Mouse (Mus musculus): Measurements from ENCODE around the gene Hdac8. TPM values are rescaled to one million over a fixed set of nuclear protein-coding genes. Genes with fewer than 3 reads are reported as not detected.

Gene Hdac8
- polyA plus RNA-seq, 1 experiment from 2014 or later, result 7.0 TPM

- no peak overlapping the region for H3K4me3 ChIP-seq
- WGBS, result 85% methylated on average over 5 of the region's 5 CpGs
Measured at GRCm38 (mm10) chrX:102318782-102319181, 186.4 kb downstream of the Hdac8 start.

GRCm38 (mm10) chrX:102311119-102311518 is 194.0 kb downstream of the Hdac8 start:
- Histone ChIP-seq H3K27me3 (replicated peaks) (no peaks in the 10 kb centered on the region), H3K36me3 (no peaks in the 10 kb centered on the region), H3K4me2 (replicated peaks) (no peak overlapping the region), H3K4me3 (no peak overlapping the region), H3K9me3 (no peaks in the 10 kb centered on the region), H3K27ac (no peak overlapping the region), H3K9ac (no peak overlapping the region), H3K4me1 (no peaks in the 10 kb centered on the region)
- ATAC-seq (ENCODE audit: low FRiP score, low read depth), result no peak
- WGBS, result 70% methylated on average over 3 of the region's 3 CpGs

More at GRCm38 (mm10) chrX:102318782-102319181, 186.4 kb downstream of the Hdac8 start:
- no peaks in the 10 kb centered on the region for H3K4me1 ChIP-seq
- no peak overlapping the region for H3K27ac ChIP-seq
- H3K36me3 ChIP-seq, result no peaks in the 10 kb centered on the region
- H3K27me3 ChIP-seq (replicated peaks), result peaks cover 8% of the 10 kb centered on the region; the same call in 1 of the 2 replicates
- no peak overlapping the region for H3K9ac ChIP-seq
- H3K9me3 ChIP-seq, result no peaks in the 10 kb centered on the region
- ATAC-seq (ENCODE audit: low FRiP score, low read depth), result no peak
- no peak overlapping the region for H3K4me2 ChIP-seq (replicated peaks)

GRCm38 (mm10) chrX:102307511-102307910 is 197.6 kb downstream of the Hdac8 start:
- H3K36me3 ChIP-seq, result no peaks in the 10 kb centered on the region
- no peak overlapping the region for H3K4me2 ChIP-seq (replicated peaks)
- H3K4me1 ChIP-seq, result no peaks in the 10 kb centered on the region
- no peak overlapping the region for H3K27ac ChIP-seq
- H3K4me3 ChIP-seq, result no peak overlapping the region
- no peaks in the 10 kb centered on the region for H3K9me3 ChIP-seq
- 73% methylated on average over 5 of the region's 5 CpGs for WGBS
- no peak overlapping the region for H3K9ac ChIP-seq
- H3K27me3 ChIP-seq (replicated peaks), result no peaks in the 10 kb centered on the region; the same call in 1 of the 2 replicates
- ATAC-seq (ENCODE audit: low FRiP score, low read depth), result no peak

GRCm38 (mm10) chrX:102305806-102306205 is 199.4 kb downstream of the Hdac8 start:
- ATAC-seq (ENCODE audit: low FRiP score, low read depth), result no peak
- Histone ChIP-seq H3K9me3 (no peaks in the 10 kb centered on the region), H3K4me2 (replicated peaks) (no peak overlapping the region), H3K27ac (no peak overlapping the region), H3K4me1 (no peaks in the 10 kb centered on the region), H3K4me3 (no peak overlapping the region), H3K9ac (no peak overlapping the region), H3K27me3 (replicated peaks) (no peaks in the 10 kb centered on the region; the same call in 1 of the 2 replicates), H3K36me3 (no peaks in the 10 kb centered on the region)
- 67% methylated on average over 4 of the region's 4 CpGs for WGBS

- H3K4me3 ChIP-seq, result no peak overlapping the region
- H3K36me3 ChIP-seq, result no peaks in the 10 kb centered on the region
- H3K9me3 ChIP-seq, result no peaks in the 10 kb centered on the region
- no peak overlapping the region for H3K4me2 ChIP-seq (replicated peaks)
- no peak for ATAC-seq (ENCODE audit: low FRiP score, low read depth)
- WGBS, result 57% methylated on average over 4 of the region's 4 CpGs
- no peaks in the 10 kb centered on the region for H3K4me1 ChIP-seq
- H3K27me3 ChIP-seq (replicated peaks), result no peaks in the 10 kb centered on the region; the same call in 1 of the 2 replicates
- H3K27ac ChIP-seq, result no peak overlapping the region
- H3K9ac ChIP-seq, result no peak overlapping the region
Measured at GRCm38 (mm10) chrX:102304914-102305313, 200.2 kb downstream of the Hdac8 start.

- Histone ChIP-seq H3K36me3 (no peaks in the 10 kb centered on the region), H3K9ac (no peak overlapping the region), H3K9me3 (no peaks in the 10 kb centered on the region), H3K4me2 (replicated peaks) (no peak overlapping the region), H3K4me3 (no peak overlapping the region), H3K4me1 (no peaks in the 10 kb centered on the region), H3K27me3 (replicated peaks) (no peaks in the 10 kb centered on the region; the same call in 1 of the 2 replicates), H3K27ac (no peak overlapping the region)
- ATAC-seq (ENCODE audit: low FRiP score, low read depth), result no peak
- WGBS, result 50% methylated on average over 3 of the region's 3 CpGs
Measured at GRCm38 (mm10) chrX:102302476-102302875, 202.7 kb downstream of the Hdac8 start.

GRCm38 (mm10) chrX:102284889-102285288 is 220.3 kb downstream of the Hdac8 start:
- Histone ChIP-seq H3K27me3 (replicated peaks) (no peaks in the 10 kb centered on the region), H3K4me3 (no peak overlapping the region), H3K9ac (no peak overlapping the region), H3K4me1 (no peaks in the 10 kb centered on the region), H3K27ac (no peak overlapping the region), H3K9me3 (no peaks in the 10 kb centered on the region), H3K4me2 (replicated peaks) (no peak overlapping the region), H3K36me3 (no peaks in the 10 kb centered on the region)
- ATAC-seq (ENCODE audit: low FRiP score, low read depth), result no peak
- WGBS, result 78% methylated on average over 3 of the region's 3 CpGs

- Histone ChIP-seq H3K27me3 (replicated peaks) (peaks cover 4% of the 10 kb centered on the region; the same call in 1 of the 2 replicates), H3K4me2 (replicated peaks) (no peak overlapping the region), H3K36me3 (no peaks in the 10 kb centered on the region), H3K27ac (no peak overlapping the region), H3K4me1 (no peaks in the 10 kb centered on the region), H3K9ac (no peak overlapping the region), H3K4me3 (no peak overlapping the region), H3K9me3 (no peaks in the 10 kb centered on the region)
- no peak for ATAC-seq (ENCODE audit: low FRiP score, low read depth)
- WGBS, result 83% methylated on average over 14 of the region's 14 CpGs
Measured at GRCm38 (mm10) chrX:102262620-102263345, 242.4 kb downstream of the Hdac8 start.

- no peaks in the 10 kb centered on the region for H3K36me3 ChIP-seq
- peaks cover 4% of the 10 kb centered on the region; the same call in 1 of the 2 replicates for H3K27me3 ChIP-seq (replicated peaks)
- H3K9ac ChIP-seq, result no peak overlapping the region
- no peaks in the 10 kb centered on the region for H3K9me3 ChIP-seq
- no peaks in the 10 kb centered on the region for H3K4me1 ChIP-seq
- H3K4me2 ChIP-seq (replicated peaks), result no peak overlapping the region
- no peak for ATAC-seq (ENCODE audit: low FRiP score, low read depth)
- H3K27ac ChIP-seq, result no peak overlapping the region
- WGBS, result 95% methylated on average over 4 of the region's 4 CpGs
- H3K4me3 ChIP-seq, result no peak overlapping the region
Measured at GRCm38 (mm10) chrX:102259772-102260171, 245.4 kb downstream of the Hdac8 start.

GRCm38 (mm10) chrX:102253892-102254291 is 251.3 kb downstream of the Hdac8 start:
- WGBS, result 17% methylated on average over 7 of the region's 7 CpGs
- H3K27me3 ChIP-seq (replicated peaks), result peaks cover 32% of the 10 kb centered on the region

GRCm38 (mm10) chrX:102251937-102252860 is 253.0 kb downstream of the Hdac8 start, which contains the start of gene Cited1:
TSS of gene Cited1 (minus strand) at chrX:102252181.
- Histone ChIP-seq H3K36me3 (no peaks in the 10 kb centered on the region), H3K4me1 (no peaks in the 10 kb centered on the region), H3K27ac (no peak within 1 kb of the TSS), H3K4me3 (peak within 1 kb of the TSS; percentile 51), H3K4me2 (replicated peaks) (peak within 1 kb of the TSS; percentile 86), H3K9me3 (no peaks in the 10 kb centered on the region), H3K27me3 (replicated peaks) (peaks cover 35% of the 10 kb centered on the region), H3K9ac (peak within 1 kb of the TSS; percentile 35; the same call in 1 of the 2 replicates)
- WGBS, result 17% methylated on average over 44 of the region's 44 CpGs
- peak; percentile 94 for ATAC-seq (ENCODE audit: low FRiP score, low read depth)

More at GRCm38 (mm10) chrX:102253892-102254291, 251.3 kb downstream of the Hdac8 start:
- H3K36me3 ChIP-seq, result no peaks in the 10 kb centered on the region
- H3K9ac ChIP-seq, result no peak overlapping the region
- no peaks in the 10 kb centered on the region for H3K4me1 ChIP-seq
- peak overlapping the region; percentile 49 for H3K4me2 ChIP-seq (replicated peaks)
- no peak for ATAC-seq (ENCODE audit: low FRiP score, low read depth)
- no peak overlapping the region for H3K27ac ChIP-seq
- H3K4me3 ChIP-seq, result no peak overlapping the region
- H3K9me3 ChIP-seq, result no peaks in the 10 kb centered on the region
